Mouse (Mus musculus) telencephalon, adult 2 months (tissue): Measurements from ENCODE around the gene Aspa.

Source experiments
- DNase-seq: peaks from one replicate; pipeline ENCODE4 v3.0.0-alpha.2; 2011; ENCODE audit warnings: low read depth, low spot score

Aspa gene

DNA sequence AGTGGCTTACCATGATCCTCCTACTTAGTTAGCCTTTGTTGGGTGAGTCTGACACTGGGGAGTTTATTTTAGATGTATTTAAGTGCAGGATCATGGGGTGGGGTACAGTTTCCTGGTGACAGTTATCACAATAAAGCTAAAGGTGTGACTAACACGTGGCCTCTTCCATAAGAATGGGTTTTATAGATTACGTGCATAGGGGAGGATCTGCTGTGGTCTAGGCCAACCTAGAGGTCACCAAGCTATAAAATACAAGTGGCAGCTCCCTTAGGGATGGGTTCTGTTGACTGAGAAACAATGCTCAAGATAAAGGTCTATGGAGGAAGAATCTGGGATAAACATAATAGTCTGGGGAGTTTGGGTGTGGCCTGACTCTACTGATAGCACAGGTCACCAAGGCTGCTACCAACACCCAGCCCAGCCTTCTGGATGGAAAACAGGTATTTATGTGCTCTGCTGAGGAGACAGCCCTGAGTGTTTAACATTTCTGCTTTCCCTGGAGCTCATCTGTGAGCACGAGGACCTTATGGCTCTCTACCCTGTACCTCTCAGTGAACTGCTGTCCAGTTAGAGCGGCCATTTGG, 71.9 kb downstream of the Aspa start:
- DNase-seq = no peak
